Mouse (Mus musculus): Measurements from ENCODE around the gene Fkbp14.
A peak's percentile ranks its signal among the peaks of the same experiment; 100 is the strongest.

Gene Fkbp14

DNA sequence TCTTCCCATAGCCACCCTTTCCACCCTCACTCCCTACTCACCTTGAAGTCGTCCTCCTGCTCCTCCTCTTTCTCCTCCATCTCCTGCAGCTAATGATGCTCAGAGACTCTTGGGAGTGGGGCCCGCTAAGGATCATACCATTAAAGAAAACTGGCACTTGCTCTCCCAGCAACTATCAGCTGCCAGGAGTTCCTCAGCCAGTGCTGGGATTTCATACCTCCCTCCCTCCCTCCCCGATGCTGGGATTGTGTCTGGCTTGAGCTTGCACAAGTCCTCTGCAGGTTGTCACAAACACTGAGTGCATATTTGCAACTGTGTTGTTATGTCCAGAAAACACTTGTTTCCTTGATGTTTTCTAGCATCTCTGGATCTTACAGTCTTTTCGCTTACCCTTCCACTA lies at the start of gene Fkbp14:
Gene Fkbp14, minus strand, starts transcription at position 101 of the 400 bp plus-strand sequence.
- DNase-seq (ENCODE audit: low read depth, low spot score), result no peak

DNA sequence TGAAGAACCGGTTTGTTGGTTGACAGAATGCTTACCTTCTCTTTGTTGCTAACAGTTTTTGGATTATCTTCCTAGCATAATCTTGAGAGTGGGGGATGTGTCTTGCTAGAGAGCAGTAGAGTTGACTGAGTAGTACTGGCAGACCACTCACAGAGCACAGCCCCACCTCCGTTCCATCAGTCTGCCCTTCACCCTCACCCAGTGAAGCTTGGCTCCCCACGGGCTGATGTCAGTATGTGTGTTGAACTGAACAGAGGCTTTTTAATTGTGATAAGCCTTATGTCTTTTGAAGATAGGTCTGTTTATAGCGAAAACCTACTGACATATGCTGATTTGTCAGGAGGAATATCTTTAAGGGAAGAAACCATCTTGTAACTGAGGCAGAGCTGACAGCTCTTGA lies 46.1 kb upstream of the Fkbp14 start:
- DNase-seq (ENCODE audit: low read depth, low spot score), result no peak

DNA sequence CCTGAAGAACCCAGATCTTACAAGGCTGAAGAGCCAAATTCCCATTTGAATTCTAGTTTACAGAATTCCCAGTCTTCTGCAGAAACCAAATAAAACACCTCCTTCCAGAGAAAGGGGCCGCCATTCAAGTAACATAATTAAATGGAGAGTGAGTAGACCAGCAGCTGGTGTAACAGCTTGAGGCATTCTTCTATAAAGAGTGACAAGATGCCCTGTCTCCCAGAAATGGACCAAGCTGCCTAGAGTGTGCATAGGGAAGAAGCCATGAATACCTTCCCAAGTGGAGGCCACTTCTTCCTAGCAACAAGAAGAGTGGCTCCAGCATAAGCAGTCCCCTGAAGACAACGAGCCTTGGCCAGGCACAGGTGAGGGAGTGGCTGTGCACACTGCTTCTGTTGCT lies 44.8 kb upstream of the Fkbp14 start:
- DNase-seq (ENCODE audit: low read depth, low spot score), result no peak

DNA sequence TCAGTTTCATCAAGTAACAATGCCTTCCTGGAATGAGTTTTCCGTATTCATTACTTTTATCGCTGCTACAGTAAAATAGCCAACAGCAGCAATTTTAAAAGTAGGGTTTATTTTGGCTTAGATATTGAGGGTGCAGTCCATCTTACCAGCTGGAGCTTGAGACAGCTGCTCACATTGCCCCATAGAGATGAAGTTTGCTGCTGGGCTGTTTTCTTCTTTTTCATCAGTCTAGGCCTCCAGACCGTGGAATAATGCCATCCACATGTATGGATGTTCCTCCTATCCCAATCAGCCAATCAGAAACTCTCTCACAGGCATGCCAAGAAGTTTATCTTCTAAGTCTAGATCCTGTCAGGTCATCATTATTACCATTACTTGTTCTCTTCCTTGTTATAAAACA lies 42.8 kb upstream of the Fkbp14 start:
- DNase-seq (ENCODE audit: low read depth, low spot score), result no peak

DNA sequence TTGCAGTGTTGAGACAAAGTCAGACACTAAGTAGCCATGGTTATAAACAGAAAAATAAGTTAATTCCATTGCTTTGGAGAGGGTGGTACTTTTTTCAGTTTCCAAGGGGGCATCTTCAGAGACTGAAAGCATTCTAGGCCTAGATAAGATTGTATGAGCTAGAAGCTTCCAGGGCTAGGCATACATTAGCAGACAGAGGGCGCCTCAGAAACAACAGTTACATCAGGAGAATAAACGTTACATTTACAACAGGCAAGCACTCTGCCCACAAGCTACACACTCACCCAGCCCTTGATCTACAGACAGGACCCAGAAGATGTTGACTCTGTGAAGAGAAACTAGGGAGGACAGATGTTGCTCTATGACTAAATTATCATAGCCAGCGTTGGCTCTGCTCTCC lies 34.4 kb upstream of the Fkbp14 start:
- peak; percentile 15 for DNase-seq (ENCODE audit: low read depth, low spot score)

DNA sequence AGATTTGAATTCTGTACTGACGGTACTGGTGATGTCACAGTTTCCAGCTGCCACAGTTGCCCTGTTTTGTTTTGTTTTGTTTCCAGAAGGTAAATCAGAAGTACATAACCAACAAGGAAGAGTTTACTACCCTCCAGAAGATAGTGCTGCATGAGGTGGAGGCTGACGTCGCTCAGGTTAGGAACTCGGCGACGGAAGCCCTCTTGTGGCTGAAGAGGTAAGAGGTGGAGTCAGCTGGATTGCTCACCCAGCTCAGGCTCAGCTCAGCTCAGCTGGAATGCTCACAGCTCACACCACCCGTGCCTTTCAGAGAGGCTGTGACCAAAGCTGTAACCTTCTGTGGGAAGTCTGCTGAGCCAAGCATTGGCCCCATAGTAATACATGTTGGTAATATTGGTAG lies 32.6 kb upstream of the Fkbp14 start:
- DNase-seq (ENCODE audit: low read depth, low spot score), result peak; percentile 14

DNA sequence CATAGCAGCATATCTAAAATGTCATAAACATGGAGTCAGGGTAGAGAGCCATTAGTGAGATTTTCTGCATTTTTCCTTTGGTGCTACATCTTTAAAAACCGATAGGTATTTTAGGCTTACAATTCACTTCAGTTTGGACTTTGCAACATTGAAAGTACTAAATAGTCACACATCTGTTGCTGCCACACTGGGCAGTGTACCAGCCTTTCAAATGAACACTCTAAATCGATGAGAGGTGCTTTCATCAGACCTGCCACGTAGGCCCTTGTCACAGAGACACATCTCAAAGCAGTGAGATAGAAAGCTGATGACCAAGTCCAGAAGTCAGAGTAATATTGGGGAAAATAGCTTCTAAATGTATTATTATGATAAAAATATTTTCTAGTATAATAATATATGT lies 31.3 kb upstream of the Fkbp14 start:
- DNase-seq (ENCODE audit: low read depth, low spot score), result no peak

DNA sequence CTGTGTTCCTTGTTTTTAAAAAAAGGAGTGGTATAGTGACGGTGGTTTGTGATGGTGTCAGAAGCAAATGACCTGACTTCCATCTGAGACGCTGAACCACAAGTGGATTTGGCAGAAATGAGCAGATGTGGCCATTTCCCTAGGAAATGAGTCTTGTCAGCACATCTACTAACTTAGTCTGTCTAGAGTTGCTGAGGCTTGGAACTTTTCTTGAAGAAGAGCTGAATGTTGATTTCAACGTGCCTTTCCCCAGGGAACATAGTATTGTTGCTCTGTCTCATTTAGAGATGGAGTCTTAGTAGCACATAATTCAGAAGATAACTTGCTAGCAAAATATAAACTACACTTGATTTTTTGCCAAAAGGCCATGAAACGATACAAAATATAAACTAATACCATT lies 23.2 kb upstream of the Fkbp14 start:
- DNase-seq (ENCODE audit: low read depth, low spot score), result no peak

DNA sequence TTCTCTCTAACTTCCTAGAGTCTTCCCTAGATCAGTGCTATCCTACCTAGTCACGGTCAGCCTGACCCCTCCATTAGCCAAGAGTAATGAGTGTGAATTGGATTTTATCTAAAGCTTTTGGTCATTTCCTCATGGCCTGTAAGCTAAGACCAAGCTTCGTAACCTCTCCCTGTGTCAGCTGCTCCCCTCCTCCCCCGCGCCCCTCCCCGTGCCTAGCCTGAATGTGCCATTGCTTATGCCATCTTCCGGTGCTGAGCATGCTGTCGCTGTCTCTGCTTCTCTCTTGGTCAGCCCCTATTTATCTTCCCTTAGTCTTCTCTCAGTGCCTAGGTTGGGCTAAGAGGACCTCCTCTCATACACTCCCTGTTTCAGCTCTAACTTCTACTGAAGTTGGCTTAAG lies 22.4 kb upstream of the Fkbp14 start:
- no peak for DNase-seq (ENCODE audit: low read depth, low spot score)

DNA sequence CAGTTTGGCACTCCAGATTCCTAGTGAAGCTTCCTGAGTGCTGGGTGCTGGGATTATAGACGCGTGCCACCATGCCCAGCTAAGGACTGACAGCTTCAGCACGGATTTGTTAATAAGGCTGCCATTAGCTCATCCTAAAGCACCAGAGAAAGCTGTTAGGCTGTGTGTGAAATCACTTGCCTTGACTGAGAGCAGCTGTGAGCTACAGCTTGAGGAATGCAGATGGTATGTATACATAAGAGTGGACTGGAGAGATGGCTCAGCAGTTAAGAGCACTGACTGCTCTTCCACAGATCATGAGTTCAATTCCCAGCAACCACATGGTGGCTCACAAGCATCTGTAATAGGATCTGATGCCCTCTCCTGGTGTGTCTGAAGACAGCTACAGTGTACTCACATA lies 20.3 kb upstream of the Fkbp14 start:
- DNase-seq (ENCODE audit: low read depth, low spot score), result no peak

DNA sequence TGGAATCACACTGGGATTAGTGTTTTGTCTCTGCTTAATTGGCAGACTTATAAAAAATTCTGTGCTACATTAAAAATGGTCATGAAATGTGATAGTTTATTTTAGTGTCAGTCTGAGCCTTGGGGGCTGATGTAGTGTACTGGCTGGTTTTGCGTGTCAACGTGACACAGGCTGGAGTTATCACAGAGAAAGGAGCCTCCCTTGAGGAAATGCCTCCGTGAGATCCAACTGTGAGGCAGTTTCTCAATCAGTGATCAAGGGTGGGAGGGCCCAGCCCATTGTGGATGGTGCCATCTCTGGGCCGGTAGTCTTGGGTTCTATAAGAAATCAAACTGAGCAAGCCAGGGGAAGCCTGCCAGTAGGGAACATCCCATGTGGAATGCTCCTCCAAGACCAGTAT lies 9.1 kb upstream of the Fkbp14 start:
- no peak for DNase-seq (ENCODE audit: low read depth, low spot score)

DNA sequence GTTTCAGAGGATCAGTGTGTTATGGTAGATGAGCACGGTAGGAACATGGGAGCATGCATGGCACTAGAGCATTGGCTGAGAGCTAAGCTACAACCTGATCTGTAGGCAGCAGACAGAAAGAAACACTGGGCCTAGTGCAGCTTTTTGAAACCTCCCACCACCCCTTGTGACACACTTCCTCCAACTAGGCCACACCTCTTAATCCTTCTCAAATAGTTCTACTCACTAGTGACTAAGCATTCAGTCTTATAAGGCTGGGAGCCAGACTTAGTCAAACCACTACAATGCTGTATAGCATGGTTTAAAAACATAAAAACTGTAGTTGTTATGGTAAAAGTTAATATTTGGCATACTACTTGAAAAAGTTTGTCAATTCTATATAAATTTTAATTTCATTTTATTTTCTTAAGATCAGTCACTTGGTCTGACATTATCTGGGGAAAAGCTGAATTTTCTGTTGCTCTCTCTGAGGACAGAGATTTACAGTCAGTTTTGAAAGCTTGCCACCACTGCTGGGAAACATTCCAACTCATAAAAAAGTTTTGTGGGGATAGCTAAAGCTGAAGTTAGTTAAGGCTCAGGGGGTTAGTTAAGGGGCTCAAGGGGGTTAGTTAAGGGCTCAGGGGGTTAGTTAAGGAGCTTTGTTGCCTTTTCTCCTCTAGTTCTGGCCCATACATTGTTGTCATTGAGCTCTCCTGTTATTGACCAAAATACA lies 7.0 kb upstream of the Fkbp14 start:
- DNase-seq (ENCODE audit: low read depth, low spot score), result no peak

DNA sequence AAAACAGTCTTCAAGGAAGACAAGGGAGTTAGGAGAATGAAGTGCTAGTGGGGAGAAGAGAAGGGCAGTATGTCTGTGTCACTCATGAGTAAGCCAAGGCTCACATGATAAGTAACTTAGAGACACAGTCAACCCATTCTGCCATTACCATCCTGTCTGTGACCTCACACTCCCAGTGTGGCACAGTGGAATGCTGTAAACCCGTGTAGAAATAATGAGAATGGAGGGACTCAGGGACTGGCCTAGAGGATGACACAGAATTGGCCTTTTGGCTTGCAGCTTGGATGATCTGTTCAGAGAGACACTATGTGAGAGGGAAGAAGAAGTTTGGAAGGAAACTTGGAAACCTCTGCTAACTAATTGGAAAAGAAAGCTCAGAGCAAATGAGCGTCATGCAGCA lies 5.8 kb upstream of the Fkbp14 start:
- DNase-seq (ENCODE audit: low read depth, low spot score), result no peak

DNA sequence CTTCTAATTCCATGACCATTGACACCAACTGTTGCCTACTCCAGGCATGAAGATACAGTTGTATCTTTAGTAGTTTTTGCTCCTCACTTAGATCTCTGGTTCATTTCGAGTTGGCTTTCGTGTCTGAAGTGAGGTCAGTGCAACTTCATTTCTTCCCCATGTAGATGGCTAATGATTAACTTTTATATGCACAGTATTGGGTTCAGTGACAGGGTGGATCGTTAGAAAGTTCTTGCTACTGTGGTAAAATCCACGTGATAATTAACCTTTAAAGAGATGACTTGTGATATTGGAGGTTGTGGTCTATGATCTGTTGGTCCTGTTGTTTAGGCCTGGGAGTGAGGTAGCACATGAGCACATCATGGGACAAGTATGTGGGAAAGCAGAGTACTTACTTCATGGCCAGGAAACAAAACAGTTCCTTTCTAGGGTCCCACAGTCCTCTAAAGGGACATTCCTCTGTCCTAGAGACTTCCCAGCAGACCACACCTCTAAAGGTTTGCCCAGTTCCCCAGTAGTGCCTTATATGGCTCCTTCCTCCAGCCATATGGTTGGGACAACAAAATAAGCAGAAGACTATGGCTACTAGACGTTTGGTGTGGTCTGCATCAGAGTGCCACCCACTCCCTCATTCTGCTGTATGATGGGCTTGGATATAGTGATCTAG lies 3.7 kb upstream of the Fkbp14 start:
- no peak for DNase-seq (ENCODE audit: low read depth, low spot score)

DNA sequence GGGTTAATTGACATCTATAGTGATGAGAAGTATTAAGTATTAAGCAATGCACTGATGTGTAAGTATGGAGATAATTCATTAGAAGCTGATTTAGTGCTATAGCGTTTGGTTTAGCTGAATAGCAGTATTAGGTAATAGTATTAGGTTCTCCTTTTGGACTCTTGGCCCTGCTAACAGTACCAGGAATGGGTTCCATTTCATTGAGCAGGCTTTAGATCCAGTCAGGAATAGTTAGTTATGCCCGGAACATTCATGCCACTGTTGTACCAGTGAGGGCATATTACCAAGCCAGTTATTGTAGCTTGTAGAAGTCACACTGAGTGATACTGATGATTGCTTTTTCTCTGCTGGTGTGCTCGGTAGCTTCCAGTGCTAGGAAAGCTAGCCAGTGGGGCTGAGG lies 603 bp upstream of the Fkbp14 start:
- DNase-seq (ENCODE audit: low read depth, low spot score), result no peak

DNA sequence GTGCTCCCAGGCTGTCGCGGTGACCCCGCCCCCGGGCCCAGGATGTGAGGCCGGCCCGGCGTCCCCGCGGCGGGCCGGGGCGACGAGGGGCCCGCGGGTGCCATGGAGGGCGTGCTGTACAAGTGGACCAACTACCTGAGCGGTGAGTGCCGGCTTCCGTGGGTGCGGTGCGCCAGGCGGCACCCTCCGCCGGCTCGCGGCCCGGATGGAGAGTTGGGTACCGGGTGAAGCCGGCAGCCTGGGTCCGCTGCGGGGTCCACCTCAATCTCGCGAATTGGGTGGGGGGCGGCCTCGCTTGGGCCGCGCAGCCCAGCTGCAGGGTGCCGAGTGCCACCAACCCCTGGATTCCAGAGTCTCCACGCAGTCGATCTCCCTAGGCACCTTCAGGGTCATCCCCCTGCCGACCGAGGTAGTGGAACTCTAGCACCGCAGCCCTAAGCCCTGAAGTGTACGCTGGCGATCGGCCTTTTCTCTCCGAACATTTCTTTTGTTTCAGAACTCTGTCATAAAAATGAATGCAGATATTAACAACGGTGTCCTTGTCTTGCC lies 1.7 kb downstream of the Fkbp14 start:
- no peak for DNase-seq (ENCODE audit: low read depth, low spot score)

DNA sequence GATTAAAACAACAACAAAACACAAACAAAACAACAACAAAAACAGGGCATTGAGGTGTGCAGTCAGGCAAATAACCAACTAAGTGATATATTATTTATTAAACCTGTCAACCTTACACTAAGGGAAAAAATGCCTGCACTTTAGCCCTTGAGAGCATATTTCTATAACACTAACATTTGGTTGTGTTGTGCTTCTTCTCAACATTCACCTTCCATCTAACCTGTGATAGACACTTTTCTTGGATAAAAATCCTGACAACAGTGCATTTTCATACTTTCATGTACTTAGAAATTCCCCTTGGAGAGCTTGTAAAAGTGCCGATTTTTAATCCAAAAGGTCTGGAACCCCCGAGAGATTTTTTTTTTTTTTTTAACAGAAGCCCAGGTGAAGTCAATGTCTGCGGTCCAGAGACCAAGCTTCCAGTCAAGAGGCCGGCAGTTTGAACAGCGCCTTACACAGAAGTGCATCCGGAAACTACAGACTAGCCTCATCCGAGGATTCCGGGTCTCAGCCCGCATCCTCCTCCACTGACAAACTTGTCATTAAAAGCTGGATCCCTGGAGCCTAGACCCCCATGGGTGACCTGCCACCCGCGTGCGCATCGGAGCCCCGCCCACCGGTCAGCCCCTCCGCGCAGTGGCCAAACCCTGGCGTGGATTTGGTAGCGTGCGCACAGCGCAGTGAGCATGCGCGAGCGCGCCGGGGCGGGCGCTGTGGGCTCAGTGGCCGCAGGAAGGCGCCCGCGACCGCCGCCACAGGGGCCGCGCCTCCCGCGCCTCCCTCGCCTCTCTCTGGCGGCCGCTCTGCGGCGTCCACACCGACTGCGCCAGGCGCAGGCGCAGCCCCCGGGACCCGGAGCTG lies 2.4 kb downstream of the Fkbp14 start, which contains the start of gene Plekha8:
Gene Plekha8, plus strand, starts transcription at position 643 of the 861 bp plus-strand sequence.
- DNase-seq (ENCODE audit: low read depth, low spot score), result peak; percentile 92

DNA sequence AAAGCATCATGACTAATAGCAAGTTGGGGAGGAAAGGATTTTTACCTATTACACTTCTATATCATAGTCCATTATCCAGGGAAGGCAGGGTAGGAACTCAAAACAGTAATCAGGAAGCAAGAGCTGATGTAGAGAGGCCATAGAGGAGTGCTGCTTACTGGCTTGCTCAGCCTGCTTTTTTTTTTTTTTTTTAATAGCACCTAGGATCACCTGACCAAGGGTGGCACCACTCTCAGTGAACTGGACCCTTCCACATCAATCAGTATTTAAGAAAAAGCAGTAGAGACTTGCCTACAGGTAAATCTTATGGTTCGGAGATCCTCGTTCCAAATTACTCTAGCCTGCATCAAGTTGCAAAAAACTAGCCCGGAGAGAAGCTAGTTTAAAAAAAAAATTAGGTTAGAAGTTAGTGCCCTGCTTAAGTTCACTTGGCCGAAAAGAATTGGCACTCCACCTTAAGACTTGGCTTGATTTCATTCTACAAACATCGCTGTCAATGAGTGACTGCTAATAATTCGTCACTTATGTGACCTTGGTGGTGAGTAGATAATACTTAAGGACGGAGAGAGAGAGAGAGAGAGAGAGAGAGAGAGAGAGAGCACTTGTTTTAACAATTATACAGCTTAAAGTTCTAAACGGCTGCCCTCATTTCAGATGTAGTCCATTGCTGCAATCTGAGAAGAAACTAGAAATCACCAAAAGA lies 3.2 kb downstream of the Fkbp14 start:
- peak; percentile 44 for DNase-seq (ENCODE audit: low read depth, low spot score)

DNA sequence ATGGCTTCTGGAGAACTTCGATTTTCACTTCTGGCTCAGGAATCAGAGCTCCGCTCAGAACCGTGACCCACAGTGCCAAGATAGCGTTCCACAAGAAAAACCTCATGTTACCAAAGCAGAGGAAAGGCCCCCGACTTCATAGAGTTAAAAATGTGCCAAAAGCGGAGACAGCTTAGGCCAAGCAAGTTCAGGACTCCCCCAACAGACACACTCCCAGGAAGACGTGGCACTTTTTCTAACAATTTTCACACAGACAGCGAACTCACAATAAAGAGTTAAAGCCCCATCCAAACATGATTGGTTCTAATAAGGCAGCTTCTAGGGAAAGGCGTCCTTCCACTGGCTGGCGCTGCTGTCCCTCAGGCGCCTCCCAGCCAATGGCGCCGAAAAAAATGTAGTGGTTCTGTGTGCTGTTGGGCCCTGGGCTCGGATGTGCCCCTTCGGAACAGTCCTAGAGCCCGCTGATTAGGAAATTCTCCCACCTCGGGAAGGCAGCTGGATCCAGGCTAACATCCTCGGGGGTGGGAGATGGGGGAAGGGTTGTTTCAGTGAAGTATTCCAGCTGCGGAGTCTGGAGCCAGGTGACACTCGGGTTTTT lies 4.1 kb downstream of the Fkbp14 start:
- DNase-seq (ENCODE audit: low read depth, low spot score), result peak; percentile 82

DNA sequence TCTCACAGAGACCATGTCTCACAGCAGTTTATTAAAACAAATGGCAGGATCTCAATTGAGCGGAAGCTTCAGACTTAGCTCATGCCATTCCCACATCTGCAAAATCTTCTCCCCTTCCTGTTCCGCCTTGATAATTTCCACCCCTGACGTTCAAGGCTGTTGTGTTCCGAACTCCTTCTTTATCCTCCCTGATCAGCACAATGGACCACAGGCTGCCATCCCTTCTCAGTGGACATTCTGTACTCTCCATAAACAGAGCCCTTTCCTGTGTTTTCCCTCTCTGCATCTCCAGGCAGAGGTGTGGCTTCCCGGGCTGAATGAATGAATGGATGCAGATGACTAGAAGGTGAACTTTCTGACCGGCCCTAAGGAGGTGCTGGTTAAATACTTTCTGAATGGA lies 5.3 kb downstream of the Fkbp14 start:
- no peak for DNase-seq (ENCODE audit: low read depth, low spot score)

DNA sequence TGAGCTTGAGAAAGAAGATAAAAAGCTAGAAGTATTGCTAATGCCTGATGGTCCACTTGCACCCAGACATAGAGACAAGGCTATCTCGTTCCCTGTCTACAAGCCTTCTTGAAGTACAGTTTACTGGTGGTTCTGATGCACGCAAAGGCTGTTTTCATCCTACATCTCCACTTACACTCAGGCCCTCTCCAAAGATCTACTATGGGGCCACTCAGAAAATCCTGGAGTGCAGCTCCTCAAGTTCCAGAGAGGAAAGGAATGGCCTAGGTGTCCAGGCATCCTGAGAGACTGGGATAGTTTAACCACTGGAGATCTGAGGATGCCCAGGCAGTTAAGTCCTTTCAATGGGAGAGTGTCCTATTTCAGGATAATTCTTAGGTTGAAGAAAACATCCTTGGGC lies 6.4 kb downstream of the Fkbp14 start:
- no peak for DNase-seq (ENCODE audit: low read depth, low spot score)
